ENCODE assay signal across 9 mouse cellular contexts in the genomic region with DNA sequence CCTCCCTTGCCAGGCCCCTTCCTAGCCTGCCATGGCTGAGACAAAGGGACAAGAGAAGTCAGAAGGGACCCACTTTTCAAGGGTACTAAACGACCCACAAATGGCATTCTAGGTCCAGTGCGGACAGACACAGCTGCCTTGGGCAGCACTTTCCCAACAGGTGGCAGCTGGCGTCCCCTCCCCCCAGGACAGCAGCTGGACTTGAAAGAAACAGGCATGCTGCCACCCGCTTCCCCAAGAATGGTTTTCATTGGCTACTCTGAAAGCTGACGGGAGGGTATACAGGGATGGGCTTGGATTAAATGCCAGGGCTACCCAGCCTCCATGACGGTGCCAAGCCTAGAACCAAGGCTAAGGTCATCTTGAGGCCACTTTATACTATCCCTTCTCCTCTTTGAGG. TPM values are rescaled to one million over a fixed set of nuclear protein-coding genes. Genes with fewer than 3 reads are reported as not detected.
A peak's percentile ranks its signal among the peaks of the same experiment; 100 is the strongest.
DNase-seq lines count a peak whose midpoint lies in the region; ATAC-seq lines count a peak whose summit lies in the region.
"Had no signal": no experiment of that assay in that cellular context is flagged by ENCODE, and none has a peak within 500 bp of the region (broad histone marks: within the 10 kb centered on the region; RNA-seq: fewer than 3 reads in every experiment).

No protein-coding gene starts in this region.

- ATAC-seq in erythroblast, adult 5-6 weeks (replicated peaks; ENCODE audit: low FRiP score, poor library complexity, severe bottlenecking) = no peak
- ATAC-seq in intestine, embryonic 14.5 days (replicated peaks; ENCODE audit: low FRiP score, low TSS enrichment, low read depth) = no peak
- ATAC-seq in liver, embryonic 16.5 days (ENCODE audit: low read depth) = no peak

- H3K27ac ChIP-seq in intestine, embryonic 14.5 days (ENCODE audit: low read depth) = peak overlapping the region; percentile 98; the same call in 1 of the 2 replicates
- 0 out of 2 replicates have a peak overlapping the region, but pooled peaks have one; percentile 30 for H3K27ac ChIP-seq in liver, embryonic 16.5 days (ENCODE audit: low read length)

- H3K4me1 ChIP-seq in erythroblast, embryonic 14.5 days (ENCODE audit: control insufficient read depth) = peaks cover 92% of the 10 kb centered on the region
- peaks cover 29% of the 10 kb centered on the region for H3K4me1 ChIP-seq in intestine, embryonic 14.5 days (replicated peaks; ENCODE audit: control insufficient read depth, insufficient read depth, low read length)
- peaks cover 63% of the 10 kb centered on the region for H3K4me1 ChIP-seq in liver, embryonic 16.5 days (ENCODE audit: control insufficient read depth, low read depth, low read length)

- 62% methylated on average over 6 of the region's 6 CpGs for WGBS in intestine, embryonic 14.5 days
- 74% methylated on average over 6 of the region's 6 CpGs for WGBS in liver, embryonic 16.5 days (ENCODE audit: insufficient replicate concordance)

- peak overlapping the region; percentile 82 for H3K4me2 ChIP-seq in intestine, embryonic 14.5 days (ENCODE audit: low read length)
- H3K4me2 ChIP-seq in liver, embryonic 16.5 days (ENCODE audit: low read depth, low read length) = peak overlapping the region; percentile 100

- H3K4me3 ChIP-seq in erythroblast, embryonic 14.5 days (replicated peaks) = peak overlapping the region; percentile 90
- H3K4me3 ChIP-seq in intestine, embryonic 14.5 days (ENCODE audit: low read depth, low read length) = no peak overlapping the region
- peak overlapping the region; percentile 96 for H3K4me3 ChIP-seq in liver, embryonic 16.5 days (ENCODE audit: low read depth, low read length)

- peaks cover 78% of the 10 kb centered on the region for H3K36me3 ChIP-seq in erythroblast, embryonic 14.5 days (ENCODE audit: control insufficient read depth)
- peaks cover 54% of the 10 kb centered on the region for H3K36me3 ChIP-seq in intestine, embryonic 14.5 days (ENCODE audit: control insufficient read depth, insufficient read depth, low read length)
- peaks cover 40% of the 10 kb centered on the region for H3K36me3 ChIP-seq in liver, embryonic 16.5 days (ENCODE audit: control insufficient read depth, insufficient read depth)

- peak overlapping the region; percentile 99; the same call in 1 of the 2 replicates for H3K9ac ChIP-seq in intestine, embryonic 14.5 days (ENCODE audit: low read length)
- 0 out of 2 replicates have a peak overlapping the region, but pooled peaks have one; percentile 98 for H3K9ac ChIP-seq in liver, embryonic 16.5 days (ENCODE audit: low read depth, low read length)

- no peaks in the 10 kb centered on the region for H3K27me3 ChIP-seq in erythroblast, embryonic 14.5 days (ENCODE audit: control insufficient read depth)
- H3K27me3 ChIP-seq in intestine, embryonic 14.5 days (replicated peaks; ENCODE audit: control insufficient read depth, insufficient read depth, low read length) = no peaks in the 10 kb centered on the region
- H3K27me3 ChIP-seq in liver, embryonic 16.5 days (ENCODE audit: control insufficient read depth, insufficient read depth, low read depth, low read length) = no peaks in the 10 kb centered on the region

- H3K9me3 ChIP-seq in erythroblast, embryonic 14.5 days (ENCODE audit: control insufficient read depth, low read length) = no peaks in the 10 kb centered on the region
- H3K9me3 ChIP-seq in intestine, embryonic 14.5 days (ENCODE audit: control insufficient read depth, low read length) = no peaks in the 10 kb centered on the region
- no peaks in the 10 kb centered on the region for H3K9me3 ChIP-seq in liver, embryonic 16.5 days (replicated peaks; ENCODE audit: control insufficient read depth, low read length)

- DNase-seq in right cerebral cortex, postnatal 4 days = peak; percentile 65
- no peak for DNase-seq in right cerebral cortex, adult 2 months (ENCODE audit: low spot score in 2 of 2)
- DNase-seq in intestine, embryonic 14.5 days (ENCODE audit: low spot score) = no peak
- DNase-seq in embryo, embryonic 11 days = no peak
- no peak for DNase-seq in adipocyte (ENCODE audit: low spot score)

RNA-seq across cellular contexts. Expression of gene Traf4, which starts 2.9 kb away (rescaled TPM):
- 7.2 and 9.4 TPM in 2 replicates for polyA plus RNA-seq in erythroblast, embryonic 14.5 days (2012)
- total RNA-seq in erythroblast, adult 5-6 weeks (2015; ENCODE audit: low replicate concordance) = 2.1 and 3.6 TPM in 2 replicates
- 3.2 and 3.5 TPM in 2 replicates for total RNA-seq in erythroblast, adult 5-6 weeks (2017; ENCODE audit: low replicate concordance)
- 61.7 and 65.3 TPM in 2 replicates for polyA plus RNA-seq in intestine, embryonic 14.5 days (2014; fragmentation: Nextera tagmentation; extraction: Ambion mirVana)
- polyA plus RNA-seq in liver, embryonic 16.5 days (2015; fragmentation: Nextera tagmentation; extraction: Ambion mirVana) = 25.4 and 28.6 TPM in 2 replicates

RNA-seq across cellular contexts. Expression of gene Nek8, which starts 14.0 kb away (rescaled TPM):
- 1.7 and 2.0 TPM in 2 replicates for polyA plus RNA-seq in erythroblast, embryonic 14.5 days (2012)
- 9.6 and 12.1 TPM in 2 replicates for total RNA-seq in erythroblast, adult 5-6 weeks (2015; ENCODE audit: low replicate concordance)
- 5.7 and 16.7 TPM in 2 replicates for total RNA-seq in erythroblast, adult 5-6 weeks (2017; ENCODE audit: low replicate concordance)
- 15.2 and 15.4 TPM in 2 replicates for polyA plus RNA-seq in intestine, embryonic 14.5 days (2014; fragmentation: Nextera tagmentation; extraction: Ambion mirVana)
- polyA plus RNA-seq in liver, embryonic 16.5 days (2015; fragmentation: Nextera tagmentation; extraction: Ambion mirVana) = 10.2 and 10.4 TPM in 2 replicates

RNA-seq across cellular contexts. Expression of gene Tlcd1, which starts 14.0 kb away (rescaled TPM):
- 91.9 and 97.7 TPM in 2 replicates for polyA plus RNA-seq in erythroblast, embryonic 14.5 days (2012)
- 69.0 and 77.1 TPM in 2 replicates for total RNA-seq in erythroblast, adult 5-6 weeks (2015; ENCODE audit: low replicate concordance)
- total RNA-seq in erythroblast, adult 5-6 weeks (2017; ENCODE audit: low replicate concordance) = 96.9 and 181 TPM in 2 replicates
- 37.5 and 38.8 TPM in 2 replicates for polyA plus RNA-seq in intestine, embryonic 14.5 days (2014; fragmentation: Nextera tagmentation; extraction: Ambion mirVana)
- polyA plus RNA-seq in liver, embryonic 16.5 days (2015; fragmentation: Nextera tagmentation; extraction: Ambion mirVana) = 39.9 and 40.3 TPM in 2 replicates

RNA-seq across cellular contexts. Expression of gene Rpl23a, which starts 20.9 kb away (rescaled TPM):
- 168 and 429 TPM in 2 replicates for polyA plus RNA-seq in erythroblast, embryonic 14.5 days (2012)
- total RNA-seq in erythroblast, adult 5-6 weeks (2015; ENCODE audit: low replicate concordance) = 792 and 815 TPM in 2 replicates
- 585 and 685 TPM in 2 replicates for total RNA-seq in erythroblast, adult 5-6 weeks (2017; ENCODE audit: low replicate concordance)
- 1,790 and 1,870 TPM in 2 replicates for polyA plus RNA-seq in intestine, embryonic 14.5 days (2014; fragmentation: Nextera tagmentation; extraction: Ambion mirVana)
- polyA plus RNA-seq in liver, embryonic 16.5 days (2015; fragmentation: Nextera tagmentation; extraction: Ambion mirVana) = 609 and 714 TPM in 2 replicates

RNA-seq across cellular contexts. Expression of gene Rab34, which starts 25.7 kb away (rescaled TPM):
- polyA plus RNA-seq in erythroblast, embryonic 14.5 days (2012) = 0.13 and 0.26 TPM in 2 replicates
- total RNA-seq in erythroblast, adult 5-6 weeks (2015; ENCODE audit: low replicate concordance) = 7.9 TPM in 1 of 2 replicates, not detected in the other
- 1.3 and 9.9 TPM in 2 replicates for total RNA-seq in erythroblast, adult 5-6 weeks (2017; ENCODE audit: low replicate concordance)
- 121 and 141 TPM in 2 replicates for polyA plus RNA-seq in intestine, embryonic 14.5 days (2014; fragmentation: Nextera tagmentation; extraction: Ambion mirVana)
- 11.8 and 16.2 TPM in 2 replicates for polyA plus RNA-seq in liver, embryonic 16.5 days (2015; fragmentation: Nextera tagmentation; extraction: Ambion mirVana)
- total RNA-seq: neutrophil, adult 5-6 weeks had no signal
